28 mouse cellular contexts compared by ENCODE assay signal in the genomic region with DNA sequence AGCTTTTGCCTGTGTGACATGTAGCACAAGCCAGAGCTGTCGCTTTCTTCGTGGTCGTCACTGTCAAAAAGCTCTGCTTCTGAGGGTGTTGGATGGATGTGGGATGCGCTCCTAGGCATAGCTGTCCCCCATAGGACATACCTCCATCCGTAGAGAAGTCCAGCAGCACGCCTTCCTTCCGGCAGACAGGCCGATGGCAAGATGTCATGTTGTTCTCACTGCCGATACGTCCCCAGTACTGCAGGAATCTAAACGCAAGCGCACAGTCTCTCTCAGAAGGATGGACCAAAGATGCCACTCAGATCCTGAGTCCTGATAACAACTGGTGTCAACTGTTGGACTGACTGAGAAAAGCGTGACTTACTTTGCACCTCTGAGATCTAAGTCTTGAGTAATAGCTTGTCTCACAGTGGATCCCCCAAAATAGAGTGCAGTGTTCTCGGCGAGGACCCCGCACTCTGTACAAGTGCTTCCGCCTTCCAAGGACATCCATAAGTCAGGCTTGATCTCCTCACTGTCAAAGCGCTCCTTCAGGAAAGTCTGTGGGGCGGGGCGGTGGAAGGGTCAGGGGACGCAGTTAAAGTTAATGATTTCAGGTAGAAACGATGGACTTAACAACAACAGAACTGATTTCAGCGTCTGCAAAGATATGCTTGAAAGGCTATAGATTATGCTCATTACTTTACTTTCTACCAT. TPM values are rescaled to one million over a fixed set of nuclear protein-coding genes. Genes with fewer than 3 reads are reported as not detected.
DNase-seq lines count a peak whose midpoint lies in the region; ATAC-seq and TF ChIP-seq lines count a peak whose summit lies in the region.
"Had no signal": no experiment of that assay in that cellular context is flagged by ENCODE, and none has a peak within 500 bp of the region (broad histone marks: within the 10 kb centered on the region; RNA-seq: fewer than 3 reads in every experiment).

No protein-coding gene starts in this region.

- H3K9me3 ChIP-seq in megakaryocyte, embryonic 14.5 days: peaks cover 12% of the 10 kb centered on the region; the same call in 1 of the 2 replicates
- H3K9me3 ChIP-seq: embryonic facial prominence, embryonic 15.5 days; forebrain, embryonic 12.5 days had no signal

- no peaks in the 10 kb centered on the region for H3K36me3 ChIP-seq in megakaryocyte, embryonic 14.5 days (replicated peaks; ENCODE audit: low read length)
- H3K36me3 ChIP-seq: embryonic facial prominence, embryonic 13.5 days; embryonic facial prominence, embryonic 15.5 days; forebrain, embryonic 10.5 days; forebrain, embryonic 12.5 days had no signal

- intact Hi-C loops in left cerebral cortex, adult 2 months (cut with DNase I): no loop called here
- intact Hi-C loops in left cerebral cortex, postnatal 4 days (cut with DNase I): no loop called here

- H3K27me3 ChIP-seq in megakaryocyte, embryonic 14.5 days (replicated peaks): no peaks in the 10 kb centered on the region
- H3K27me3 ChIP-seq: embryonic facial prominence, embryonic 13.5 days; embryonic facial prominence, embryonic 15.5 days; forebrain, embryonic 12.5 days had no signal

- no peaks in the 10 kb centered on the region for H3K4me1 ChIP-seq in megakaryocyte, embryonic 14.5 days
- H3K4me1 ChIP-seq: embryonic facial prominence, embryonic 13.5 days; embryonic facial prominence, embryonic 15.5 days; forebrain, embryonic 10.5 days; forebrain, embryonic 12.5 days had no signal

- DNase-seq in heart, adult 11 months: peak; percentile 55
- no peak for DNase-seq in heart, adult 9 months (ENCODE audit: low spot score in 2 of 2)
- no peak for DNase-seq in left cerebral cortex, adult 2 months (ENCODE audit: extremely low spot score in 1 of 2, low spot score in 2 of 2)
- no peak for DNase-seq in left cerebral cortex, postnatal 4 days
- peak; percentile 19 for DNase-seq in yolk sac, embryonic 10.5 days (ENCODE audit: low spot score)
- DNase-seq in kidney, adult 8-10 months: no peak
- DNase-seq: adrenal gland, adult 2 months; adrenal gland, postnatal 10 days; adrenal gland, postnatal 25 days; cerebellum, adult 11 months; cerebellum, adult 18-20 months; cerebellum, adult 8-10 months; cerebellum, adult 9-11 months; cerebellum, postnatal 14 days; cerebellum, postnatal 36 days; embryo, embryonic 11 days had no signal

- H3K27ac ChIP-seq in left cerebral cortex, adult 2 months: 0 out of 2 replicates have a peak overlapping the region, but pooled peaks have one; percentile 26
- H3K27ac ChIP-seq: embryonic facial prominence, embryonic 13.5 days; embryonic facial prominence, embryonic 15.5 days; forebrain, embryonic 10.5 days; forebrain, embryonic 12.5 days had no signal

- ATAC-seq in megakaryocyte, adult 5-6 weeks (ENCODE audit: poor library complexity, severe bottlenecking): no peak
- ATAC-seq: forebrain, embryonic 14.5 days had no signal

- TF ChIP-seq CTCF in left cerebral cortex, adult 2 months (IDR thresholded peaks at IDR 0.05): no peak

- no peak overlapping the region for H3K4me3 ChIP-seq in left cerebral cortex, adult 2 months
- H3K4me3 ChIP-seq in megakaryocyte, embryonic 14.5 days (replicated peaks): peak overlapping the region; percentile 46
- H3K4me3 ChIP-seq: embryonic facial prominence, embryonic 13.5 days; embryonic facial prominence, embryonic 15.5 days; erythroblast, embryonic 14.5 days; forebrain, embryonic 10.5 days; forebrain, embryonic 12.5 days had no signal

RNA-seq across cellular contexts. Expression of a gene that starts 47.6 kb away (rescaled TPM):
- total RNA-seq in left cerebral cortex, adult 2 months (2021): 1 to 10 TPM in 1 of 2 experiments, under 1 TPM in 1; 0.37 to 1.1 TPM
- under 1 TPM; 0.28 to 0.56 TPM for total RNA-seq in left cerebral cortex, postnatal 4 days (2021)
- polyA plus RNA-seq in megakaryocyte, embryonic 14.5 days (2012; ENCODE audit: insufficient read depth, low replicate concordance): not detected in 2 replicates
- total RNA-seq in megakaryocyte, adult 5-6 weeks (2015): not detected in 2 replicates
- not detected in 2 replicates for total RNA-seq in megakaryocyte, adult 5-6 weeks (2017)
- total RNA-seq: adrenal gland, postnatal 10 days; adrenal gland, postnatal 25 days; common myeloid progenitor, adult 5-6 weeks; MEL had no signal
- polyA plus RNA-seq: adrenal gland, adult 2 months; C2C12; embryonic facial prominence, embryonic 11.5 days; embryonic facial prominence, embryonic 15.5 days; erythroblast, embryonic 14.5 days; forebrain, embryonic 14.5 days had no signal

Comparison
In these comparisons a context has a peak if more than half of its experiments do, and no peak if none do; other contexts are left out.
1. DNase-seq: peak in heart, adult 11 months (single experiment) and yolk sac, embryonic 10.5 days (single experiment); none in heart, adult 9 months (0 of 2), left cerebral cortex, adult 2 months (0 of 2), left cerebral cortex, postnatal 4 days (single experiment) and kidney, adult 8-10 months (0 of 2).